Mouse (Mus musculus) spleen, adult 2 months (tissue): ENCODE data around the gene H2-D1.

ENCODE experiments used
- CTCF ChIP-seq: fragments of 200-500 bp; IDR thresholded peaks from 2 replicates; pipeline ENCODE4 v1.5.1; 2011; ENCODE audit warnings: mild to moderate bottlenecking, inconsistent platforms; ENCODE audit not compliant: insufficient read depth, insufficient read length, insufficient replicate concordance; ENCODE audit errors: extremely low read depth
- POLR2A ChIP-seq: fragments of 200-500 bp; IDR thresholded peaks from 2 replicates; pipeline ENCODE4 v1.6.1; 2011; ENCODE audit warnings: low read depth, low read length, inconsistent platforms

DNA sequence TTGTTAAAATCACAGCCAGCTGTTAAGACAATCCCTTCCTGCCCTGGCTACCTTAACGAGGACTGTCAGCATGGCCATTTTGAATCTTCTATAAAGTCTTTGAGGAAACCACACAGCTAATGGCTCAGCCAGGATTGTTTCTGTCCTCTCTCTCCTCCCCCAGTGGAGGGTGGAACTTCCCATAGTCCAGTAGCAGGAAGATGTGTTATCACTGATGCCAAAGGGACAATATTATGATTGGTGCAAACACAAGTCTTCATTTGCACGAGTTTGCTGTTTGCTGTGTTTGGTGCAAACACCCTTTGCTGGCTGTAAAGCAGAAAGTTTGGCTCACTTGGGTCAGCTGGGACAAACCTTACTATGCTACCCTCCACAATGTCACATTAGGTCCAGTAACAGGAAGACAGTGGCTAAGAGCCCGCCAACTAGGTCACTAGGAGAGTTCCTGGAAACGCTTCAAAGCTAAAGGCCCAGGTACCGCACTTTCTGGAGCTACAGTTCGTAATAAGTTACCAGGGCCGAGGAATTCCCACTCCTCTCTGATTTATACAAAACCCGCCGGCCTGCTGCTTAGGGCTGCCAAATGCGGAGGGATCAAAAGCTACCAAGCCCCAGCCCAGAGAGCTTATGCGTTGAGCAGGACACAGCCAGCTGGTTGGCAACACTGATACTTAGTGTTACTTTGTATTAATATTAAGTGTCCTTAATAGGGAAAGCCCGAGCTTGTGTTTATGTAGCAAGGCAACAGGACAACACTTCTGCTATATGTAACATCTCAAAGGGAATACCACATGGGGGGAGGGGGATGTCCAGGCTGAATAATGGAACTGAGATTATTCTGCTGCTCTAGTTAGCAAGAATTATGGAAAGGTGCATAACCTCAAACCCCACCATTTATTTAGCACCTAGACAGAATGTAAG lies 21.9 kb upstream of the H2-D1 start:
- TF ChIP-seq CTCF (no peak), POLR2A (no peak)
